Mouse (Mus musculus): ENCODE measurements at regions not wholly inside any gene's neighbourhood (a gene's known extent, or its start where the extent isn't known, plus 50 kb on each side); places are given as distances from the start of the nearest gene placed in this dataset.

GRCm38 (mm10) chr1:186189390-186189789, 72.3 kb upstream of the Lyplal1 start:
- TF ChIP-seq CTCF (IDR thresholded peaks at IDR 0.05; ENCODE audit: extremely low read depth, insufficient read depth, low read length) (no peak), POLR2A (IDR thresholded peaks at IDR 0.05; ENCODE audit: extremely low read depth, insufficient read depth, low read length) (no peak)

Data from cortical plate, adult 2 months (tissue).